Mouse (Mus musculus): Measurements from ENCODE around the gene Ttll5.

The Ttll5 gene

GRCm38 (mm10) chr12:86064796-86065195 is 240.3 kb downstream of the Ttll5 start:
- DNase-seq, result no peak

DNA sequence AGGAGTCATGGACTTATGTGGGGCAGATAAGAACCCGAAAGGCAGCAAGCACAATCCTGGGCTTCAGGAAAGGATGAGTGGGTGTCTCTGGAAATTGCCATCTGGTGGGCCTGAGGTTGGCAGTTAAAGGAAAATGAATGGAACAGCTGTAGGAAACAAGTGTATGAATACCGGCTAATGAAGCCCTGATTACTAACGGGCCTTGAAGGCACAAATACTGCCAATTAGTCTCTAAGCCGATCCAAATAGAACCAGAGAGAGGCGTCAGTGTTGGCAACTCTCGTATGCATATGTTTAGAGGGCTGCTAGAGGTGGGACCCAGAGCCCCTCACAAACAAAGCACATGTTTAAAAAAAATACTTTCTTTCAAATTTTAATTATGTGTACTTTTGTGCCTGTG is 247.0 kb downstream of the Ttll5 start:
- no peak for DNase-seq

GRCm38 (mm10) chr12:86074681-86075080 is 250.2 kb downstream of the Ttll5 start:
- DNase-seq, result no peak

- DNase-seq, result no peak
Observed at GRCm38 (mm10) chr12:86075358-86075757, 250.9 kb downstream of the Ttll5 start.

- DNase-seq, result peak; percentile 28
Observed at GRCm38 (mm10) chr12:86076321-86076901, 252.0 kb downstream of the Ttll5 start.

- no peak for DNase-seq
Observed at GRCm38 (mm10) chr12:86077322-86077721, 252.9 kb downstream of the Ttll5 start.

DNA sequence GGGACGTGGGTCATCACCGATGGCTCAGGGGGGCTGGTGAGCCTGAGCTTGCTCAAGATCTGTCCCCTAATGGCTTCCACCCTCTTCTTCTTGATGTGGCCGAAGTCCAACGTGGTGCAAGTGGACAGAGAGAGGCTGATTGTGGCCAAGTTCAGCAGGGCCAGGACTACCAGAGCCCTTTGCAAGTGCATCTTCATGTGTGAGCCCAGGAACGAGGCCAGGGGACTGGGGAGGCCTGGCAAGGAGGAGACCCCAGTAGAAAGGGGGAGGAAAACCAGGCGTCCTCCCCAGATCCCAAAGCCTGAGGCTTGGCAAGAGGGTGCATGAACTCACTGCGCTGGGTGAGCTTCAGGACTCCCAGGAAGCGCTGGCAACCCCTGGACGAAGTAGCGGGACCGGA is 253.3 kb downstream of the Ttll5 start:
- no peak for DNase-seq

DNA sequence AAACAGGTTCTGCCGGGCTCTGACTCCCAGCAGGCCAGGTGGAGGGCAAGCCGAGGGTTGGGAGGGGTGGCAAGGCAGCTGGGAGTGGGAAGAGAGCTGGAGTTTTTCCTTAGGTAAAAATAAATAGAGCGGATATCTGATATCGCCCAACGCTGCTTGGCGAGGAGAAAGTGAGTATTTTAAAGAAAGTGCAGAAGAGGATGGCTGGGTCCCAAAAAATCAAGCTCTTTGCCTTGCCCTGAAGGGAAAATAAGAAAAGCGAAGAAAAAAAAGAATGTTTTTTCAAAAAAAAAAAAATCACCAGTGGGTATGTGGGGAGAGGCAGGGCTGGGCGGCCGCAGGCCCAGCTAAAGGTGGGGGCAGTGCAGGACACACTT is 253.7 kb downstream of the Ttll5 start:
- no peak for DNase-seq

DNA sequence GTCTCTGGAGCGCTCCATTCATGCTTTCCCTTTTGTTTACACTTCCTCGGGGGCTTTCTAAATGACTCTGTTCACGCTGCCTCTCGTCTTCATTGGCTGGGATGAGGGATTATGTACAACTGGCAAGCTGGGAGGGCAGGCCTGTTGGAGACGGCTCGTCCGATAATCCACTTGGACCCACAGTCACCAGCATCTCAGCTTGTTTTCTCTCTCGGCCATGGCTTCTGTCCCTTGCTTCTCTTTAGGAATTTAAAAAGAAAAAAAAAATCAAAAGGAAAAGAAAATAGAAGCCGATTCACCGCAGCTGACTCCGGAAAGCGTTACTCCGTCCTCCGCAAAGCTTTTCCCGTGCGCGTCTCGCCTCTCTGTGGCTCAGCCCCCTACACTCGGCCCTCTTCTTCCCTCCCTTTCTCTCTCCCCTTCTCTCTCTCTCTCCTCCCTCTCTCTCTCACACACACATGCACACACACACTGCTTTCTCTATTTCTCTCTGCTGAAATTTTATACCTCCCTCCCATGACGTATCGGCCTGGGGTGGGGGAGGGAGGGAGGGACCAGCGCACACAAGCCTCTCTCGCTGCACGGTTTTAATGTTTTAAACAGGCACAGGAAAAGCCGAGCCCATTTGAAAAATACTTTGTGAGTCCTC is 254.2 kb downstream of the Ttll5 start, which contains the start of gene Tgfb3:
TSS of gene Tgfb3 (minus strand) at position 489 of the 649 bp plus-strand sequence.
- DNase-seq, result no peak

GRCm38 (mm10) chr12:86079202-86079667 is 254.8 kb downstream of the Ttll5 start:
- peak; percentile 95 for DNase-seq

DNA sequence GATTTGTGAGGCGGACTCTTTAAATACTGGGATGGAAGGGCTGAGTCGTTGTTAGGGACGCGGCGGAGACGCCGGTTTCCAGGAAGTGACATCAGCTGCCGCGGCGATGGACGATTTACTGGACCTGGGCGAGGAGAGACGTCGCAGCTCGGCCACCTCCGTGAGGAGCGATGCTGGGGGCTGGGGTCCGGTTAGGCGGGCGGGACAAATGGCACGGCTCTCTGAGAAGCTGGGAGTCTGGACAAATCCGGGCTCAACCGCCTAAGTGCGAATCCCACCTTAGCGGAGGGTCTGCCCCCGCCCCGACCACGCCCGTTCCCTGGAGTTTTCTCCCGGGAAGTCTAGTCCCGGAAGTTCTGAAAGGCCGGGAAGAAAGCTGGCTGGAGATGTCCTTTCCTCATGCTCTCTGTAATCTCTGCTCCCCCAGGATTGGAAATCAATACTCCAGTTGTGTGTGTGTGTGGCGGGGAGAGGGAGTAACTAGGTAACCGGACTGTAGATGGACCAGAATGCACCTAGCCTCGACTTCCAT is 258.1 kb downstream of the Ttll5 start, which contains the start of gene Ift43:
TSS of gene Ift43 (plus strand) at position 61 of the 532 bp plus-strand sequence.
- peak; percentile 91 for DNase-seq

DNA sequence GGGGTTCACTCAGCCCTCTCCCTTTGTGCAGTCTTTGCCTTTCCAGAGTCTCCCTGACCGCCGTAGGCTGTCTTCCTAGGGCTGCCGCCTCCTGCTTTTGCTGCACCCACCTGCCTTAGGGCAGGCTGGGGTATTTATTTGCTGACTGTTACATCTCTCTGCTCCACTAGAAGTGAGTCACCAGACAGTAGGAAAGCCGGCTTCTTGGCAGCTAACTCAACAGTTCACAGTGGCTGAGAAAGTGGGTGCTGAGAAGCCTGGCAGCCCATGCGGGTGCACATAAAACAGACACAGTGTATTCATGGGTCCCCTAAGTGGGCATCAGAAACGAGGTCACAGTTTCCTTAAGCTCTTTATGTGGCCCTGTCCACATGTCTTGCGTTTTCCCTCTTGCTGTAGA is 261.4 kb downstream of the Ttll5 start:
- no peak for DNase-seq

- DNase-seq, result no peak
Observed at GRCm38 (mm10) chr12:86086550-86086949, 262.1 kb downstream of the Ttll5 start.

DNA sequence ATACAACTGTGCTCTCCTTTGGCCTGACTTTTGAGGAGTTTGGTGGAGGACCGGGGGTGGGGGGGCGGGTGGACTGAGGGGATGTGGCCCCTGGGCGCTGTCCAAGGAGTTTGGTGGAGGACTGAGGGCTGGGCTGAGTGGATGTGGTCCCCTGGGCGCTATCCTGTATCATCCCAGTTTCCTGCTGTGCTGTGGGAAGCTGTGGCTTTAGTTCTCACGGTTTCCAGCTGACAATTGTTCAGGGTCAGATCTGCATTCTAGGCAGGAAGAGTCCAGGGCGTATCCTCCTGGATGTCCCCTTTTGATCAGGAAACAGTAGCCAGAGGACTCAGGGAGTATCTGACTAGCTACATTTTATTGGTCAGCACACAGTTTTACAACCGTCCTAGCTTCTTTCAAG is 263.6 kb downstream of the Ttll5 start:
- no peak for DNase-seq

DNA sequence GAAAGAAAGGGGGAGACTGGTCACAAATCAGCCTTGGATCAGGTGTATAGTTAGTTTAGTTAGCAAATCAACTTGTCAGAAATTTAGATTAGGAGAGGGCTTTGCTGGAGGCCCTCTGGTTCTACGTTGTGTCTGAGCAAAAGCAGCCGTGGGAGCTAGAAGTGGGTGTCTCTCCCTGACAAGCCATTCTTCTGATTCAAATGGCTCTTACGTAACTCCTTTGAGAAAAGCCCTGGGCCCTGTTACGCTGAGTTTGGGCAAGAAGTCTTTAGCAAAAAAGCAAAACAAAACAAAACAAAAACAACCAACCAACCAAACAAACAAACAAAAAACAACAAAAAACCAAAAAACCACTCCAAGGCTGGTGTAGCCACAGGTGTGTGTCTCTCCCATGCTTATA is 266.3 kb downstream of the Ttll5 start:
- no peak for DNase-seq

- peak; percentile 47 for DNase-seq
Observed at GRCm38 (mm10) chr12:86091601-86092132, 267.2 kb downstream of the Ttll5 start.

- no peak for DNase-seq
Observed at GRCm38 (mm10) chr12:86094075-86094474, 269.6 kb downstream of the Ttll5 start.

DNA sequence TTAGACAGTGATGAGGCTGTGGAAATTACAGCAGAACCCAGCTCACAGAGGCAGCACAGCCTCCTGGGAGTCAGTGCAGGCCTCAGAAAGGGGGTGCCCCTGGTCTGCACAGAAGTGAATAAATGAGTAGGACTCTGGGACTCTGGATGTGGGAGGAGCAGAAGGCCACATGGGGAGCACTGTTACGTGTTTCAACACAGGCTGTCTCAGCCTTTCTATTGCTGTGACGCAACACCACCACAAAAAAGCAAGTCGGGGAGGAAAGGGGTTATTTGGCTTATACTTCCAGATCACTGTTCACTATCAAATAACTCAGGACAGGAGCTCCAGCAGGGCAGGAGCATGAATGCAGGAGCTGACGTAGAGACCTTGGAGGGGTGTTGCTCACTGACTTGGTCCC is 271.3 kb downstream of the Ttll5 start:
- DNase-seq, result no peak

DNA sequence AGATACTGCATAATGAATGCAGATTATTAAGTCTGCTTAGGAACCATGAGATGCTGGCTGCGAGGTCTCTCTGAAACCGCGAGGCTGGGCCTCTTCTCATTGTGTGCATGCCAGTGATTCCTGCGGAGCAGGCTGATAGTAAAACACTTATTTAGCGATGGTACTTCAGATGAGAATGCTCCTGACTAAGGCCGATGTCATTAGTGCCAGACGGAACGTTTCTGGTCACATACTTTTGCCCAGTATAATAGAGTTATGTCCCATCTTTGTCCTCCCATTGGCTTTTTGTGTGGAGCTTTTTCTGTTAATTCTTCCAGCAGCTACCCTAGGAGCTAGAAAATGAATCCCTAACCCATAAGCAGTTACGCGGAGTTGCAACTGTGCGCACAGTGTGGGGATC is 273.3 kb downstream of the Ttll5 start:
- no peak for DNase-seq

DNA sequence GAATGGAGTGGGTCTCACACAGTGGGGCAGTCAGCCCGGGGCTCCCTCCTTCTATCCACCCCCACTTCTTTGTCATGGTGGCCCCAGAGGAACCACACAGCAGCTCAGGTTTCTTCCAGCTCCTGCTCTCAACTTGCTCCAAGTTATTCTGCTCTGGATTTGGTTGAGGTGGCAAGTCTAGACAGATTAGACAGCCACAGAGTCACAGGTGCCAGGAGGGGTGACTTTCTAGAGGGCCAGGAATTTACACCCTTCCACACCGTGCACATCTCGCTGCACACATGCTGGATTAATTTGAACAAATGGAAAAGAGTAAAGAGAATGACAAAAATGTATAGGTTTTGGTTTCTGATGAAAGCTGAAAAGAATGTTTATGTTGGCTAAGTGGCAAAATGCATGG is 276.3 kb downstream of the Ttll5 start:
- no peak for DNase-seq

DNA sequence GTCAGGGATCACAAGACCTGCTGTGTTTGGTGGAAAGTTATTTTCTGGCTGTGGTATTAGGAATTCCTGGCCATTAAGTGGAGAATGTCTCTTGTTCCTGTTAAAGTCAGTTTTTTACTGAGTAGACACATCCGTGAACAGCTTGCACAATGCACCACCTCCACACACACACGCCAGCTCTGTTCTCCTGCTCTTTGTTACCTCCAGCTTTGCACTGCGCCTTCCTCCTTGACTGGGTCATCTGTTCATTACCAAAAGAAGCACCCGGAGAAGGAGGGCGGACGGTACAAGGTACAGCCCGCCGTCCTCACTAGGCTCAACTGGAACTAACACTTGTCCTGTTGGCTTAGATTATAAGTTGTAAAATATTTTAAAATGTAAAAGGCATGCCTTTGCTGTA is 278.2 kb downstream of the Ttll5 start:
- DNase-seq, result peak; percentile 52

DNA sequence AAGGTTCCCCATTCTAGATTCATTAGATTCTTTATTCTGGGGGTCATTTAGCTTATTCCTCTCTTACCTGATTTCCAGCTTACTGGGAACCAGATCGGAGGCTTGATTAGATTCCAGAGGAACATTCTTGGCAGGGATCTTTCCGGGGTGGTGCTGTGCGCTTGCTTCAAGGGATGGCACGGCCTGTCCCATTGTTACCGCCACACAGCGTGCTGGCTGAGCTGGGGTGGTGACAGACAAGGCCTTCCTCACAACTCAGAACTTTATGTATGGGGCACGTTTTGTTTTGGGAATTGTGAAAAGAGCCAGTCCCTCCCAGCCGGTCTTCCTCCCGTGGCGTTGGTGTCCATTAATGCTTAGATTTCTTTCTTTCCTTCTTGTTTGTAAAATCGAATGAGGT is 278.9 kb downstream of the Ttll5 start:
- DNase-seq, result peak; percentile 42

DNA sequence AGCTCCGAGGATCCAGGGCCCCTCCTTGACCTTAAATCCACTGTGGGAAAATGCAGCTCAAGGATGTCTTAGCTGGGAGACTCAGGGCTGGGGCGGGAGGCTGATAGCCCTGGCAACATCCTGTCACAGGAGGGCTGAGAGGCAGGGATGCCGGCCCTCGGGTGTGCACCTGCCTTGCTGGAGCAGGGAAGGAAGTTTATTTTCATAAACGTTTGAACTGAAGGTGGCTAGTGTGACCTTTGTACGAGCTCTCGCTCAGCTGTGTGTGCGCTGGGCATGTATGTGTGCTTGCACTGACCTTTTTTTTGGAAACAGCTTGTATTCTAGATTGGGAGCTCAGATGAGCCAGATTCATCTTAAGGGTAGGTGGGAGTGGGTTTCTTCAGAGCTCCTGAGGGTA is 279.4 kb downstream of the Ttll5 start:
- peak; percentile 55 for DNase-seq

- DNase-seq, result peak; percentile 44
Observed at GRCm38 (mm10) chr12:86104297-86104696, 279.8 kb downstream of the Ttll5 start.

Measured in kidney, adult 18-20 months (tissue).